In the genomic region with DNA sequence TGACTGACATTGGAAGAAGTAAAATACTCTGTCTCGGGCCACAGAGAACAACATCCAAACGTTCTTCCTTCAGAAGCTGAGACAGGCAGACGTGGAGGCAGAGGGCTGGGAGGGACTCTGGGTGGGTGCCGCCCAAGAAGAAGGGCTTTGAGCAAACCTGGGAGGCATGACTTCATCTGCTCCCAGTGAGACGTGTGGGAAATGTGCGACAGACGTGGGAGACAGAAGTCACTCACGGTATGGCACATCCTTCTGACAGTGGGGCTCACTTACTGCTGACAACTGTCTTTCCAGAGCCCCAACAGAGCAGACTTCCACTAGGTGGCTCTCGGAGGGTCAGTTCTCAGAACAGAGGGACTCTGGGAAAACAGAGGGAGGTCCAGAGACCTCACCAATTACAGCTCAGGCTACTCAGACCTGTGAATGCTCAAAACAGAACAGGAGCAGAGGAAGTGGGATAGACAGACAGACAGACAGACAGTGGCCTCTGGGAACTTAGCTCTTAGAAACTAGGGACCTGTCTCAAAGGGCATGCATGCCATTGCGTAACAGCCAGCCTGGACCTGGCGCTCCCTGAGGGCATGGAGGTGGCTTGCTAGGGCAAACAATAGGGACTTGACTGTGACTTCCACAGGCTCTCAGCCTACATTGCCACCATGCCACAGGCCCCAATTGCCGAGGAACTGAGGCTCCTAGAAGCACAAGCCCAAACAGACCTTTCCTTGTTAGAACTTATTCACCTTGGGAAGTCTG, we compare ENCODE assay signal across 14 mouse cellular contexts.
DNase-seq lines count a peak whose midpoint lies in the region; ATAC-seq and TF ChIP-seq lines count a peak whose summit lies in the region.
"Had no signal": no experiment of that assay in that cellular context is flagged by ENCODE, and none has a peak within 500 bp of the region (broad histone marks: within the 10 kb centered on the region; RNA-seq: fewer than 3 reads in every experiment).

No protein-coding gene starts in this region.

- H3K4me2 ChIP-seq in liver, embryonic 16.5 days (ENCODE audit: low read depth, low read length), result no peak overlapping the region
- no peak overlapping the region for H3K4me2 ChIP-seq in forebrain, embryonic 11.5 days (ENCODE audit: low read depth, low read length, severe bottlenecking)
- H3K4me2 ChIP-seq in forebrain, embryonic 13.5 days, result no peak overlapping the region
- no peak overlapping the region for H3K4me2 ChIP-seq in hindbrain, embryonic 16.5 days (ENCODE audit: low read length)

- TF ChIP-seq POLR2A in cortical plate, adult 2 months (IDR thresholded peaks at IDR 0.05; ENCODE audit: extremely low read depth, insufficient read depth, low read length), result no peak

- peak; percentile 66 for ATAC-seq in liver, embryonic 16.5 days (ENCODE audit: low read depth)
- ATAC-seq in forebrain, embryonic 11.5 days (replicated peaks; ENCODE audit: low FRiP score), result no peak
- ATAC-seq in forebrain, embryonic 13.5 days, result no peak
- ATAC-seq in hindbrain, embryonic 16.5 days, result no peak
- ATAC-seq: midbrain, embryonic 16.5 days had no signal

- 62% methylated on average over 12 of the region's 12 CpGs for WGBS in liver, embryonic 16.5 days (ENCODE audit: insufficient replicate concordance)
- 82% methylated on average over 12 of the region's 12 CpGs for WGBS in forebrain, embryonic 11.5 days
- 77% methylated on average over 12 of the region's 12 CpGs for WGBS in forebrain, embryonic 13.5 days
- 83% methylated on average over 12 of the region's 12 CpGs for WGBS in hindbrain, embryonic 16.5 days

- H3K9me3 ChIP-seq in liver, embryonic 16.5 days (replicated peaks; ENCODE audit: control insufficient read depth, low read length), result no peaks in the 10 kb centered on the region
- H3K9me3 ChIP-seq in forebrain, embryonic 11.5 days (ENCODE audit: control insufficient read depth, low read length), result no peaks in the 10 kb centered on the region
- no peaks in the 10 kb centered on the region for H3K9me3 ChIP-seq in forebrain, embryonic 13.5 days (replicated peaks)
- H3K9me3 ChIP-seq in hindbrain, embryonic 16.5 days (ENCODE audit: control insufficient read depth, low read length), result no peaks in the 10 kb centered on the region
- H3K9me3 ChIP-seq: G1E; hindbrain, embryonic 10.5 days had no signal

- H3K27me3 ChIP-seq in liver, embryonic 16.5 days (ENCODE audit: control insufficient read depth, insufficient read depth, low read depth, low read length), result no peaks in the 10 kb centered on the region
- H3K27me3 ChIP-seq in forebrain, embryonic 11.5 days (ENCODE audit: control insufficient read depth, insufficient read depth, low read length), result no peaks in the 10 kb centered on the region
- no peaks in the 10 kb centered on the region for H3K27me3 ChIP-seq in forebrain, embryonic 13.5 days
- no peaks in the 10 kb centered on the region for H3K27me3 ChIP-seq in hindbrain, embryonic 16.5 days (replicated peaks; ENCODE audit: control insufficient read depth, insufficient read depth, low read length)

- H3K9ac ChIP-seq in liver, embryonic 16.5 days (ENCODE audit: low read depth, low read length), result no peak overlapping the region
- no peak overlapping the region for H3K9ac ChIP-seq in forebrain, embryonic 11.5 days (ENCODE audit: low read length)
- no peak overlapping the region for H3K9ac ChIP-seq in forebrain, embryonic 13.5 days
- no peak overlapping the region for H3K9ac ChIP-seq in hindbrain, embryonic 16.5 days (ENCODE audit: low read depth, low read length)

- H3K36me3 ChIP-seq in liver, embryonic 16.5 days (ENCODE audit: control insufficient read depth, insufficient read depth), result peaks cover 10% of the 10 kb centered on the region
- no peaks in the 10 kb centered on the region for H3K36me3 ChIP-seq in forebrain, embryonic 11.5 days (ENCODE audit: control insufficient read depth, insufficient read depth, low read length)
- H3K36me3 ChIP-seq in forebrain, embryonic 13.5 days (ENCODE audit: poor library complexity, severe bottlenecking), result peaks cover 37% of the 10 kb centered on the region
- peaks cover 14% of the 10 kb centered on the region; the same call in 1 of the 2 replicates for H3K36me3 ChIP-seq in hindbrain, embryonic 16.5 days (ENCODE audit: control insufficient read depth, insufficient read depth, low read length)

- DNase-seq in left cerebral cortex, adult 2 months (ENCODE audit: extremely low spot score in 1 of 2, low spot score in 2 of 2), result no peak
- no peak for DNase-seq in left cerebral cortex, postnatal 10 days (ENCODE audit: extremely low spot score in 1 of 2, low spot score in 2 of 2)
- peak; percentile 26 for DNase-seq in kidney, postnatal 14 days
- DNase-seq in forebrain, embryonic 11.5 days (ENCODE audit: low spot score), result no peak
- DNase-seq: cerebellum, postnatal 36 days; heart, adult 11 months; thymus, postnatal 36 days had no signal

- no peak overlapping the region for H3K4me3 ChIP-seq in left cerebral cortex, adult 2 months
- no peak overlapping the region for H3K4me3 ChIP-seq in cortical plate, adult 2 months (ENCODE audit: insufficient read depth, low read length)
- no peak overlapping the region for H3K4me3 ChIP-seq in liver, embryonic 16.5 days (ENCODE audit: low read depth, low read length)
- H3K4me3 ChIP-seq in forebrain, embryonic 11.5 days (ENCODE audit: low read depth, low read length), result no peak overlapping the region
- H3K4me3 ChIP-seq in forebrain, embryonic 13.5 days, result no peak overlapping the region
- H3K4me3 ChIP-seq in hindbrain, embryonic 16.5 days (ENCODE audit: low read length), result no peak overlapping the region
- H3K4me3 ChIP-seq: hindbrain, embryonic 10.5 days had no signal

- TF ChIP-seq CTCF in left cerebral cortex, adult 2 months (IDR thresholded peaks at IDR 0.05), result peak; percentile 33
- TF ChIP-seq CTCF in cortical plate, adult 2 months (IDR thresholded peaks at IDR 0.05; ENCODE audit: extremely low read depth, insufficient read depth, low read length), result 0 out of 2 replicates have a peak, but pooled peaks have one; percentile 10

- H3K27ac ChIP-seq in left cerebral cortex, adult 2 months, result no peak overlapping the region
- H3K27ac ChIP-seq in cortical plate, adult 2 months (ENCODE audit: insufficient read depth, low read length), result no peak overlapping the region
- no peak overlapping the region for H3K27ac ChIP-seq in liver, embryonic 16.5 days (ENCODE audit: low read length)
- H3K27ac ChIP-seq in forebrain, embryonic 11.5 days (ENCODE audit: low read depth, low read length), result no peak overlapping the region
- no peak overlapping the region for H3K27ac ChIP-seq in forebrain, embryonic 13.5 days
- no peak overlapping the region for H3K27ac ChIP-seq in hindbrain, embryonic 16.5 days (ENCODE audit: low read depth, low read length)
- H3K27ac ChIP-seq: hindbrain, embryonic 10.5 days had no signal

- peaks cover 1% of the 10 kb centered on the region; the same call in 1 of the 2 replicates for H3K4me1 ChIP-seq in cortical plate, adult 2 months (ENCODE audit: control insufficient read depth, insufficient read depth, low read length)
- no peaks in the 10 kb centered on the region; the same call in 1 of the 2 replicates for H3K4me1 ChIP-seq in liver, embryonic 16.5 days (ENCODE audit: control insufficient read depth, low read depth, low read length)
- no peaks in the 10 kb centered on the region for H3K4me1 ChIP-seq in forebrain, embryonic 11.5 days (replicated peaks; ENCODE audit: control insufficient read depth, insufficient read depth, low read length)
- H3K4me1 ChIP-seq in forebrain, embryonic 13.5 days, result no peaks in the 10 kb centered on the region
- no peaks in the 10 kb centered on the region for H3K4me1 ChIP-seq in hindbrain, embryonic 16.5 days (ENCODE audit: control insufficient read depth, insufficient read depth, low read depth, low read length)
- H3K4me1 ChIP-seq: hindbrain, embryonic 10.5 days had no signal

- intact Hi-C loops in left cerebral cortex, adult 2 months (cut with DNase I), result loop anchor here (5.0 kb wide), 1 partner anchor 58 kb away; no protein-coding TSS in a partner anchor
- intact Hi-C loops in left cerebral cortex, postnatal 10 days (cut with DNase I), result loop anchor here (5.0 kb wide), 1 partner anchor 53 kb away; no protein-coding TSS in a partner anchor
